Mouse (Mus musculus): Measurements from ENCODE around the gene Brix1. TPM values are rescaled to one million over a fixed set of nuclear protein-coding genes. Genes with fewer than 3 reads are reported as not detected.

Gene Brix1
- polyA plus RNA-seq, 1 experiment from 2014 or later, result 70.1 TPM

- no peak for ATAC-seq
- WGBS, result 91% methylated on average over 9 of the region's 9 CpGs
- H3K4me3 ChIP-seq (replicated peaks), result no peak overlapping the region
Observed at GRCm38 (mm10) chr15:10441493-10441892, 44.3 kb downstream of the Brix1 start.

GRCm38 (mm10) chr15:10439963-10440362 lies 45.8 kb downstream of the Brix1 start:
- Histone ChIP-seq H3K9ac (replicated peaks) (no peak overlapping the region), H3K27ac (no peak overlapping the region), H3K27me3 (no peaks in the 10 kb centered on the region), H3K4me2 (replicated peaks) (no peak overlapping the region), H3K4me1 (replicated peaks) (no peaks in the 10 kb centered on the region), H3K36me3 (peaks cover 19% of the 10 kb centered on the region), H3K9me3 (no peaks in the 10 kb centered on the region), H3K4me3 (replicated peaks) (no peak overlapping the region)
- 81% methylated on average over 6 of the region's 6 CpGs for WGBS
- no peak for ATAC-seq

More at GRCm38 (mm10) chr15:10441493-10441892, 44.3 kb downstream of the Brix1 start:
- no peak overlapping the region for H3K4me2 ChIP-seq (replicated peaks)
- no peak overlapping the region for H3K27ac ChIP-seq
- H3K36me3 ChIP-seq, result peaks cover 29% of the 10 kb centered on the region
- no peak overlapping the region for H3K9ac ChIP-seq (replicated peaks)
- H3K4me1 ChIP-seq (replicated peaks), result no peaks in the 10 kb centered on the region
- H3K27me3 ChIP-seq, result no peaks in the 10 kb centered on the region
- H3K9me3 ChIP-seq, result no peaks in the 10 kb centered on the region

- no peak for ATAC-seq
- no peak overlapping the region for H3K27ac ChIP-seq
- H3K9me3 ChIP-seq, result no peaks in the 10 kb centered on the region
- no peaks in the 10 kb centered on the region for H3K27me3 ChIP-seq
- H3K36me3 ChIP-seq, result peaks cover 12% of the 10 kb centered on the region
- 89% methylated on average over 1 of the region's 1 CpGs for WGBS
- no peak overlapping the region for H3K4me2 ChIP-seq (replicated peaks)
- no peak overlapping the region for H3K4me3 ChIP-seq (replicated peaks)
- H3K9ac ChIP-seq (replicated peaks), result no peak overlapping the region
- no peaks in the 10 kb centered on the region for H3K4me1 ChIP-seq (replicated peaks)
Observed at GRCm38 (mm10) chr15:10436893-10437292, 48.9 kb downstream of the Brix1 start.

- H3K9me3 ChIP-seq, result no peaks in the 10 kb centered on the region
- no peak overlapping the region for H3K9ac ChIP-seq (replicated peaks)
- no peak for ATAC-seq
- 94% methylated on average over 13 of the region's 13 CpGs for WGBS
- no peaks in the 10 kb centered on the region for H3K36me3 ChIP-seq
- H3K27me3 ChIP-seq, result no peaks in the 10 kb centered on the region
- peaks cover 4% of the 10 kb centered on the region for H3K4me1 ChIP-seq (replicated peaks)
- H3K4me3 ChIP-seq (replicated peaks), result no peak overlapping the region
- no peak overlapping the region for H3K4me2 ChIP-seq (replicated peaks)
- no peak overlapping the region for H3K27ac ChIP-seq
Observed at GRCm38 (mm10) chr15:10426545-10427266, 59.0 kb downstream of the Brix1 start.

GRCm38 (mm10) chr15:10426124-10426523 lies 59.6 kb downstream of the Brix1 start:
- no peak overlapping the region for H3K4me3 ChIP-seq (replicated peaks)
- H3K4me2 ChIP-seq (replicated peaks), result no peak overlapping the region
- WGBS, result 97% methylated on average over 6 of the region's 6 CpGs
- no peaks in the 10 kb centered on the region for H3K27me3 ChIP-seq
- no peak overlapping the region for H3K27ac ChIP-seq
- no peak overlapping the region for H3K9ac ChIP-seq (replicated peaks)
- no peak for ATAC-seq
- H3K4me1 ChIP-seq (replicated peaks), result peaks cover 10% of the 10 kb centered on the region
- no peaks in the 10 kb centered on the region for H3K9me3 ChIP-seq
- H3K36me3 ChIP-seq, result no peaks in the 10 kb centered on the region

Other genes with a start within 250 kb of the Brix1 start
- gene Gm21973, start 160.6 kb downstream of the Brix1 start, polyA plus RNA-seq (2015; fragmentation: Nextera tagmentation; extraction: Ambion mirVana), result not detected in 2 replicates
- not detected in 2 replicates for gene Agxt2, start 127.4 kb downstream of the Brix1 start, polyA plus RNA-seq (2015; fragmentation: Nextera tagmentation; extraction: Ambion mirVana)
- gene Dnajc21, start 15.4 kb downstream of the Brix1 start, polyA plus RNA-seq (2015; fragmentation: Nextera tagmentation; extraction: Ambion mirVana), result 9.8 and 10.5 TPM in 2 replicates
- gene Rad1, start 71 bp upstream of the Brix1 start, polyA plus RNA-seq (2015; fragmentation: Nextera tagmentation; extraction: Ambion mirVana), result 31.9 and 33.9 TPM in 2 replicates
- not detected in 2 replicates for gene Ttc23l, start 72.7 kb upstream of the Brix1 start, polyA plus RNA-seq (2015; fragmentation: Nextera tagmentation; extraction: Ambion mirVana)
- gene Rai14, start 228.7 kb upstream of the Brix1 start, polyA plus RNA-seq (2015; fragmentation: Nextera tagmentation; extraction: Ambion mirVana), result 30.1 and 34.2 TPM in 2 replicates